Mouse (Mus musculus): Measurements from ENCODE around the gene Hnmt. TPM values are rescaled to one million over a fixed set of nuclear protein-coding genes. Genes with fewer than 3 reads are reported as not detected.

Gene Hnmt
- polyA plus RNA-seq (2017; shearing (Covaris generic)), result not detected

DNA sequence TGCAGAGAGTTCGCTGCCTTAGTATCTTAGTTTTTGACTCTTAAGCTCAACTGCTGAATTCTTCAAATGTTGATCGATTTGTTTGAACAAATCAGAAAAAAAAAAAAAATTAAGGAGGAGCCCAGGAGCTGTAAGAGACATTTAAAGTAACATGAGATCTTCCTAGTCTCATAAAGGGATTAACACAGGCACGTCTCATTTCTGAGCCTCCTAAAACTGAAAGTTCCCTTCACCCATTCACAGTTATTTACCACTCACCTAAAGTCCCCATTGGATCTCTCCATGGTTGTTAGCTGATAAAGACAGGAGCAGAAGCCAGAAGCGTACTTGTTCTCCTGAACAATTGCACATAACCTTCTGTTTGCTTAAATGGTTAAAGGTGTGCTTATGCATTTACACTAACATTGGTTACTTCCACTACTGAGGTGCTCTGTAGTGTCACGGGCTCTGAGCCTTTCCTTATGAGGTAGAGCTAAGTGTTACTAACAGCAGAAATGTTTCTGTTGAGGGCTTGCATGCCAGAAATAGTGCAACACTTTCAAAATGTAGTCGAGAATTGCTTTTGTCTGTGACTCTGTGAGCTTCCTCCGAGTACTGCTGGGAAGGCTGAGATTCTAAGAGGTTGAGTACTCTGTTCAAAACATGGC is at the start of gene Hnmt:
TSS of gene Hnmt (minus strand) at position 51 of the 647 bp plus-strand sequence.

DNA sequence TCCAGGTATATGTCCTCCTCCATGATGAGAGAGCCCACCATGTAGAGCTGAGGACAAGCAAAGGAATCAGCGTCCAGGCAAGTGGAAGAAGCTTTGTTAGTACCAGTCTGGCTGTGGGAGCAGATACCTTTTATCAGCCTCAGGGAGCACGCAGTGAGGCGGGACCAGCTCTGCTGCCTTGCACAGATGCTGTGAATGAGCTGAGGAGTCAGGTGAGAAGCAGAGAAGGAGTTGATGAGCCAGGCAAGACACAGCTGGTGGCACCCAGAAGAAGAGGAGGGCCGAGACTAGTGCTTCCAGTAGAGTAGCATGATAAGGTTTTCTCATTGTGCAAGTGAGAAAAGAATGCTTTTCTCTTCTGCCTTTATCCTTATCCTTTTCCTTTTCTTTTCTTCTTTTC is 47.3 kb upstream of the Hnmt start, which contains the start of gene Tbpl2:
TSS of gene Tbpl2 (minus strand) at position 101 of the 400 bp plus-strand sequence.

Other genes starting within 250 kb of the Hnmt start
- not detected for gene Tbpl2, start 47.2 kb upstream of the Hnmt start, polyA plus RNA-seq (2017; shearing (Covaris generic))
- gene Il1f8, start 103.8 kb upstream of the Hnmt start, polyA plus RNA-seq (2017; shearing (Covaris generic)), result not detected
- gene Il1f9, start 137.1 kb upstream of the Hnmt start, polyA plus RNA-seq (2017; shearing (Covaris generic)), result not detected
- not detected for gene Il1f6, start 166.0 kb upstream of the Hnmt start, polyA plus RNA-seq (2017; shearing (Covaris generic))
- gene Il1f5, start 227.6 kb upstream of the Hnmt start, polyA plus RNA-seq (2017; shearing (Covaris generic)), result not detected
- not detected for gene Il1f10, start 241.8 kb upstream of the Hnmt start, polyA plus RNA-seq (2017; shearing (Covaris generic))

Measured in effector memory CD4-positive, alpha-beta T cell, adult 5 months (primary cell).